Mouse (Mus musculus): ENCODE data around the gene Cyp26c1. TPM values are rescaled to one million over a fixed set of nuclear protein-coding genes. Genes with fewer than 3 reads are reported as not detected.

The Cyp26c1 gene
- polyA plus RNA-seq (2015; fragmentation: Nextera tagmentation; extraction: Ambion mirVana) = not detected in 2 replicates

DNA sequence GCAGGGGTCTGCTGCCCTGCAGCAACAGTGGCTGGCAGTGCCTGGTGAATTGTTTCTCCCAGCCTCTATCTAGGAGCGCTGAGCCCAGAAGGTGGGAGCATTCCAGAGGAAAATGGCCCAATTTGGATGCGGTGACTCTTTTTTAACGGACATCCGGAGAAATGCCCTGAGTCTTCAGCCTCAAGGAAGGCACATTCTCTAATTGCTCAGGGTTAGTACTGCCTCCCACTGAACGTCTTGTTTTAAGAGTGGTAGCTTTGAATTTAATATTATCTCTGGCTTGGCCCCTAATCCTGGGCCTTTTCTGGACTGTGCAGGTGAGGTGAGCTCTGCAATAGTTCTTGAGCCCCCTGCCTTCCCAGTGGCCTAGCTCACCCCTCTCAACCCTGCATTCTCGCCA lies at the start of gene Cyp26c1:
Cyp26c1 (plus strand) TSS at position 301 of the 400 bp plus-strand sequence.
- Histone ChIP-seq H3K27me3 (peaks cover 92% of the 10 kb centered on the region), H3K36me3 (no peaks in the 10 kb centered on the region), H3K4me2 (no peak within 1 kb of the TSS), H3K27ac (replicated peaks) (no peak within 1 kb of the TSS), H3K9me3 (no peaks in the 10 kb centered on the region), H3K4me1 (replicated peaks) (peaks cover 8% of the 10 kb centered on the region), H3K4me3 (no peak within 1 kb of the TSS), H3K9ac (no peak within 1 kb of the TSS)
- ATAC-seq (ENCODE audit: low read depth) = no peak
- 3% methylated on average over 6 of the region's 6 CpGs for WGBS

GRCm38 (mm10) chr19:37647994-37648393 lies 37.4 kb upstream of the Cyp26c1 start:
- H3K36me3 ChIP-seq = no peaks in the 10 kb centered on the region
- H3K4me3 ChIP-seq = no peak overlapping the region
- H3K27ac ChIP-seq (replicated peaks) = no peak overlapping the region
- no peaks in the 10 kb centered on the region for H3K9me3 ChIP-seq
- ATAC-seq (ENCODE audit: low read depth) = no peak
- H3K9ac ChIP-seq = no peak overlapping the region
- no peaks in the 10 kb centered on the region for H3K27me3 ChIP-seq
- H3K4me1 ChIP-seq (replicated peaks) = no peaks in the 10 kb centered on the region
- H3K4me2 ChIP-seq = no peak overlapping the region
- WGBS = 47% methylated on average over 2 of the region's 2 CpGs

GRCm38 (mm10) chr19:37650526-37650925 lies 34.9 kb upstream of the Cyp26c1 start:
- Histone ChIP-seq H3K27ac (replicated peaks) (no peak overlapping the region), H3K27me3 (no peaks in the 10 kb centered on the region), H3K9ac (no peak overlapping the region), H3K4me3 (no peak overlapping the region), H3K4me1 (replicated peaks) (no peaks in the 10 kb centered on the region), H3K4me2 (no peak overlapping the region), H3K36me3 (no peaks in the 10 kb centered on the region), H3K9me3 (no peaks in the 10 kb centered on the region)
- ATAC-seq (ENCODE audit: low read depth) = no peak
- whole genome bisulfite sequencing = 71% methylated on average over 2 of the region's 2 CpGs

DNA sequence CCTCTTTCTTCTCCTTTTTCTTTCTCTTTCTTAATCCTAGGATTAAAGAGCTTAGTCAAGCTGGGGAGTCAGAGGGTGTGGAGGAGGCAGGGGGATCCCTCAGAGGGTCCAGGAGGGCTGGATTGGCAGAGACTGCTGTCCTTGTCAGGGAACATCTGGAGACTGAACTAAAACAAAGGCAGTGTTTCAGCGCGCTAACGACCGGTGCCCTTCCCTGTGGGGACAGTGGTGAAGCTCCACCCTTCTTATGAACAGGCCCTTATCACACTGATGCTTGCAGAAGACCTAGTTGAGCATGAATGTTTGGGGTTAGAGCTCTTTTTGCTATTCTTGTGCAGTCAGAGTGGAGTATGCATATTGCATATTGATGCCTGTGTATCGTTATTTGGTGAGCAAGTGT lies 31.4 kb upstream of the Cyp26c1 start:
- H3K9ac ChIP-seq = no peak overlapping the region
- no peak overlapping the region for H3K4me3 ChIP-seq
- H3K4me2 ChIP-seq = no peak overlapping the region
- ATAC-seq (ENCODE audit: low read depth) = no peak
- no peaks in the 10 kb centered on the region for H3K36me3 ChIP-seq
- H3K27me3 ChIP-seq = no peaks in the 10 kb centered on the region
- no peak overlapping the region for H3K27ac ChIP-seq (replicated peaks)
- no peaks in the 10 kb centered on the region for H3K9me3 ChIP-seq
- WGBS = 46% methylated on average over 5 of the region's 5 CpGs
- H3K4me1 ChIP-seq (replicated peaks) = no peaks in the 10 kb centered on the region

DNA sequence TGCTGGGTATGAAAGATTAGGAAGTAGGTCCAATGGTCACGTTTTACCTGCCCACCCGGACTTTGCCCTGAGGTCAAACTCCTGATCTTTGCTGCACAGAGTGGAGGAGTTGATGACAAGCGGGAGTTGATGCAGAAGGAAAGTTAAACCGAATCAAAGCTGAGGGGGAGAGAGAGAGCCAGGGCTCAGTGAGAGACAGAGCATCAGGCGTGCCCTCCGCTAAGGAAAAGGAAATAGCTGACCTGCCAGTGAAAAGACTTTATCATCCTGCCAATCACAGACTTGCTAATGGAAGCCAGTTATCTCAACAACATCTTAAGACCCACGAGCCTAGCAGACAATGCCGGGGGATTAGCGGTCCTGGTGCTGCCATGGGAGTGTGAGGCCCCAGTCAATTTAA lies 28.9 kb upstream of the Cyp26c1 start:
- Histone ChIP-seq H3K4me1 (replicated peaks) (no peaks in the 10 kb centered on the region), H3K4me3 (no peak overlapping the region), H3K9me3 (no peaks in the 10 kb centered on the region), H3K4me2 (no peak overlapping the region), H3K36me3 (no peaks in the 10 kb centered on the region), H3K27ac (replicated peaks) (no peak overlapping the region), H3K9ac (no peak overlapping the region), H3K27me3 (no peaks in the 10 kb centered on the region)
- ATAC-seq (ENCODE audit: low read depth) = no peak
- 18% methylated on average over 9 of the region's 9 CpGs for WGBS

GRCm38 (mm10) chr19:37665256-37665655 lies 20.1 kb upstream of the Cyp26c1 start:
- no peak overlapping the region for H3K27ac ChIP-seq (replicated peaks)
- no peaks in the 10 kb centered on the region for H3K9me3 ChIP-seq
- H3K4me1 ChIP-seq (replicated peaks) = no peaks in the 10 kb centered on the region
- WGBS = 68% methylated on average over 6 of the region's 6 CpGs
- no peak overlapping the region for H3K4me3 ChIP-seq
- no peak overlapping the region for H3K9ac ChIP-seq
- H3K27me3 ChIP-seq = no peaks in the 10 kb centered on the region
- no peak for ATAC-seq (ENCODE audit: low read depth)
- no peak overlapping the region for H3K4me2 ChIP-seq
- H3K36me3 ChIP-seq = no peaks in the 10 kb centered on the region

- no peak for ATAC-seq (ENCODE audit: low read depth)
- H3K27ac ChIP-seq (replicated peaks) = no peak overlapping the region
- WGBS = 96% methylated on average over 13 of the region's 13 CpGs
- H3K4me2 ChIP-seq = no peak overlapping the region
- no peaks in the 10 kb centered on the region for H3K9me3 ChIP-seq
- H3K4me1 ChIP-seq (replicated peaks) = no peaks in the 10 kb centered on the region
- H3K27me3 ChIP-seq = no peaks in the 10 kb centered on the region
- no peaks in the 10 kb centered on the region for H3K36me3 ChIP-seq
- no peak overlapping the region for H3K4me3 ChIP-seq
- H3K9ac ChIP-seq = no peak overlapping the region
Observed at GRCm38 (mm10) chr19:37667855-37668594, 17.4 kb upstream of the Cyp26c1 start.

- Histone ChIP-seq H3K4me3 (no peak overlapping the region), H3K27ac (replicated peaks) (no peak overlapping the region), H3K36me3 (no peaks in the 10 kb centered on the region), H3K4me1 (replicated peaks) (no peaks in the 10 kb centered on the region), H3K4me2 (no peak overlapping the region), H3K27me3 (no peaks in the 10 kb centered on the region), H3K9me3 (no peaks in the 10 kb centered on the region), H3K9ac (no peak overlapping the region)
- ATAC-seq (ENCODE audit: low read depth) = no peak
- 93% methylated on average over 5 of the region's 5 CpGs for WGBS
Observed at GRCm38 (mm10) chr19:37668657-37669056, 16.7 kb upstream of the Cyp26c1 start.

GRCm38 (mm10) chr19:37669486-37669885 lies 15.9 kb upstream of the Cyp26c1 start:
- Histone ChIP-seq H3K9me3 (no peaks in the 10 kb centered on the region), H3K4me1 (replicated peaks) (no peaks in the 10 kb centered on the region), H3K27me3 (no peaks in the 10 kb centered on the region), H3K4me3 (no peak overlapping the region), H3K27ac (replicated peaks) (no peak overlapping the region), H3K9ac (no peak overlapping the region), H3K36me3 (no peaks in the 10 kb centered on the region), H3K4me2 (no peak overlapping the region)
- no peak for ATAC-seq (ENCODE audit: low read depth)
- WGBS = 86% methylated on average over 5 of the region's 5 CpGs

GRCm38 (mm10) chr19:37673393-37673792 lies 12.0 kb upstream of the Cyp26c1 start:
- Histone ChIP-seq H3K4me2 (no peak overlapping the region), H3K9me3 (no peaks in the 10 kb centered on the region), H3K9ac (no peak overlapping the region), H3K27me3 (no peaks in the 10 kb centered on the region), H3K4me1 (replicated peaks) (no peaks in the 10 kb centered on the region), H3K27ac (replicated peaks) (no peak overlapping the region), H3K4me3 (no peak overlapping the region), H3K36me3 (no peaks in the 10 kb centered on the region)
- ATAC-seq (ENCODE audit: low read depth) = no peak
- 76% methylated on average over 12 of the region's 12 CpGs for WGBS

DNA sequence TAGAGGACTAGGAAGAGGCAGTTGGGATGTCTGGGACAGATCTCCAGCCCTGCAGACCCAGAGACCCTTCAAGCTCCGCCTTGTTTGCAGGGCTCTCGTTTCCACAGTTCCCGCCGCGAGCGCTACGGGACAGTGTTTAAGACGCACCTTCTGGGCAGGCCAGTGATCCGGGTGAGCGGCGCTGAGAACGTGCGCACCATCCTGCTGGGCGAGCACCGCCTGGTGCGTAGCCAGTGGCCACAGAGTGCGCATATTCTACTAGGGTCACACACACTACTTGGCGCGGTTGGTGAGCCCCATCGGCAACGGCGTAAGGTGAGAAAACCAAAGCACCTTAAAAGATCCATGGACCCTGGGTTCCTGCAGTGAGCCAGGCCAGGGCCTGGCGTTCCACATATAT lies 966 bp downstream of the Cyp26c1 start:
- no peak for ATAC-seq (ENCODE audit: low read depth)
- no peak overlapping the region for H3K27ac ChIP-seq (replicated peaks)
- no peak overlapping the region for H3K4me2 ChIP-seq
- H3K9me3 ChIP-seq = no peaks in the 10 kb centered on the region
- H3K36me3 ChIP-seq = no peaks in the 10 kb centered on the region
- H3K9ac ChIP-seq = no peak overlapping the region
- H3K4me1 ChIP-seq (replicated peaks) = peaks cover 15% of the 10 kb centered on the region
- WGBS = 2% methylated on average over 23 of the region's 23 CpGs
- H3K4me3 ChIP-seq = no peak overlapping the region
- peaks cover 98% of the 10 kb centered on the region for H3K27me3 ChIP-seq

DNA sequence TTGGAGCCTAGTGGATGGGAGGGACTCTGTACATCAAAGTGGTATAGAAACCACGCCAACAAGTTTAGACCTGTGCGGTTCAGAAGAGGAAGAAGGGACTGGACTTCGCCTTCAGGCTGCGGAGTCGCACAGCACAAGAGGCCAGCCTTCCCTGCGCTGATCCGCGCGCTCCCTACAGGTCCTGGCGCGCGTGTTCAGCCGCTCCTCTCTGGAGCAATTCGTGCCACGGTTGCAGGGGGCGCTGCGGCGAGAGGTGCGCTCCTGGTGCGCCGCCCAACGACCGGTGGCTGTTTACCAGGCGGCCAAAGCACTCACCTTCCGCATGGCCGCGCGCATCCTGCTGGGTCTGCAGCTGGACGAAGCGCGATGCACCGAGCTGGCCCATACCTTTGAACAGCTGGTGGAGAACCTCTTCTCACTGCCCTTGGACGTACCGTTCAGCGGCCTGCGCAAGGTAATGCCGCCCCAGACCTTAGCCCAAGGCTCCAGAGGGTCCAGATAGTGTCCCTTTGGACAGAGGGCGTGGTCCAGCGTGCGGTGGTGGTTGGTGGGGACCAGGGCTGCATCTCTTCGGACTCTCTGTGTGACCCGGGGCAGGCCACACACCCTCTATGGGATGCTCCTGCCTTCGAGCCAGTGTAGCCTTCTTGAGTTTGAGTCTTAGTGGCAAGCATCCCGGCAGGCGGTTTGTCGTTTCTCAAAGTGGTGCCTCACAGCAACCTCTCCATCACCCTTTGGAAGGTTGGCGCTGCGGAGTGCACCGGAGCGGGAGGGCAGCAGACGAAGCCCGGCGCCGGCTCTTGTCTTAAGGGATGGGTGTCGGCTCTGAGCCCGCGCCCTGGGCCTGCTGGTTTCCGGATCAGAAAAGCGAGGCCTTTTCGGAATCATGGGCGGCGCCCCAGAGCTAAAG lies 1.8 kb downstream of the Cyp26c1 start:
- H3K4me1 ChIP-seq (replicated peaks) = peaks cover 15% of the 10 kb centered on the region
- H3K4me2 ChIP-seq = no peak overlapping the region
- H3K9me3 ChIP-seq = no peaks in the 10 kb centered on the region
- H3K27me3 ChIP-seq = peaks cover 99% of the 10 kb centered on the region
- no peak overlapping the region for H3K9ac ChIP-seq
- H3K27ac ChIP-seq (replicated peaks) = no peak overlapping the region
- WGBS = 2% methylated on average over 62 of the region's 62 CpGs
- 0 out of 2 replicates have a peak, but pooled peaks have one; percentile 36 for ATAC-seq (ENCODE audit: low read depth)
- no peak overlapping the region for H3K4me3 ChIP-seq
- H3K36me3 ChIP-seq = no peaks in the 10 kb centered on the region

All from neural tube, embryonic 13.5 days (tissue).